Mouse (Mus musculus) liver, embryonic 14.5 days (tissue): Measurements from ENCODE around the gene Olfr1447. TPM values are rescaled to one million over a fixed set of nuclear protein-coding genes. Genes with fewer than 3 reads are reported as not detected.

Source experiments
- ATAC-seq: fragments of 200-750 bp; cut with Nextera tagmentation; 2 replicates; pipeline ENCODE4 v1.8.0; 2017; ENCODE audit warnings: moderate number of reproducible peaks, mild to moderate bottlenecking, moderate library complexity; ENCODE audit not compliant: insufficient read depth
- DNase-seq, 3 experiments: peaks; one replicate each; pipeline ENCODE4 v3.0.0-alpha.2; 2012 to 2013; ENCODE audit warnings: low read depth in 3 of 3, low spot score in 3 of 3
- H3K27ac ChIP-seq: fragments of 300-500 bp; sonication (generic); 2 replicates; pipeline ENCODE4 v1.5.1; 2014; ENCODE audit warnings: moderate library complexity, mild to moderate bottlenecking, control low read depth, inconsistent platforms
- H3K27me3 ChIP-seq: fragments of 300-500 bp; sonication (generic); 2 replicates; pipeline ENCODE4 v1.6.1; 2014; ENCODE audit warnings: mild to moderate bottlenecking, low read length, moderate library complexity; ENCODE audit not compliant: control insufficient read depth, insufficient read depth
- H3K36me3 ChIP-seq: fragments of 300-500 bp; sonication (generic); replicated peaks from 2 replicates; pipeline ENCODE4 v1.6.1; 2014; ENCODE audit warnings: low read depth; ENCODE audit not compliant: control insufficient read depth, insufficient read depth
- H3K4me1 ChIP-seq, 2 experiments: fragments of 200-500 bp in 1 of 2; fragments of 300-500 bp in 1 of 2; sonication (generic) in 1 of 2; replicated peaks; 2 replicates each; pipeline ENCODE4 v1.6.1; 2012 to 2014; ENCODE audit warnings: antibody characterized with exemption in 1 of 2, inconsistent platforms in 1 of 2, low read length in 1 of 2; ENCODE audit not compliant: control insufficient read depth in 2 of 2, insufficient read depth in 2 of 2
- H3K4me2 ChIP-seq: fragments of 300-500 bp; sonication (generic); 2 replicates; pipeline ENCODE4 v1.6.1; 2014; ENCODE audit warnings: low read depth, mild to moderate bottlenecking, control low read depth, moderate library complexity
- H3K4me3 ChIP-seq, 2 experiments: fragments of 200-500 bp in 1 of 2; fragments of 300-500 bp in 1 of 2; sonication (generic) in 1 of 2; 2 replicates each; pipeline ENCODE4 v1.5.1; 2012 to 2014; ENCODE audit warnings: low read depth in 2 of 2, low read length in 2 of 2, mild to moderate bottlenecking in 2 of 2, control low read depth in 1 of 2, inconsistent platforms in 1 of 2, moderate library complexity in 1 of 2; ENCODE audit not compliant: insufficient read depth in 1 of 2
- H3K9ac ChIP-seq: fragments of 300-500 bp; sonication (generic); replicated peaks from 2 replicates; pipeline ENCODE4 v1.6.1; 2014; ENCODE audit warnings: mild to moderate bottlenecking, control low read depth, moderate library complexity
- H3K9me3 ChIP-seq: fragments of 300-500 bp; sonication (generic); 2 replicates; pipeline ENCODE4 v1.6.1; 2016; ENCODE audit warnings: low read length, mixed read lengths; ENCODE audit not compliant: control insufficient read depth
- CTCF ChIP-seq: IDR thresholded peaks from 2 replicates; pipeline ENCODE4 v1.5.1; 2016; ENCODE audit warnings: antibody characterized with exemption, low read depth, control low read depth
- EP300 ChIP-seq: IDR thresholded peaks from 2 replicates; pipeline ENCODE4 v1.6.1; 2016; ENCODE audit warnings: antibody characterized with exemption, low read depth
- WGBS: fragments of 180-500 bp; shearing (Covaris S2); extraction: QIAGEN DNeasy Blood & Tissue Kit; methylation state at CpG from one replicate; pipeline ENCODE4 v1.1.7; 2014; ENCODE audit not compliant: insufficient replicate concordance; 5-methylcytosine and 5-hydroxymethylcytosine counted together
- polyA plus RNA-seq, 2 experiments: library from polyadenylated mRNA; depleted of rRNA in 1 of 2; stranded (reverse) in 1 of 2; unstranded in 1 of 2; fragments of >200 nt; fragmentation: Nextera tagmentation in 1 of 2; extraction: Ambion mirVana in 1 of 2; gene quantifications; 2 replicates each; pipeline versions ENCODE4 v1.2.1 to v1.2.3; 2012 to 2014

Gene Olfr1447
- polyA plus RNA-seq (2012; rRNA removed) = not detected in 2 replicates
- not detected in 2 replicates for polyA plus RNA-seq (2014; fragmentation: Nextera tagmentation; extraction: Ambion mirVana)

DNA sequence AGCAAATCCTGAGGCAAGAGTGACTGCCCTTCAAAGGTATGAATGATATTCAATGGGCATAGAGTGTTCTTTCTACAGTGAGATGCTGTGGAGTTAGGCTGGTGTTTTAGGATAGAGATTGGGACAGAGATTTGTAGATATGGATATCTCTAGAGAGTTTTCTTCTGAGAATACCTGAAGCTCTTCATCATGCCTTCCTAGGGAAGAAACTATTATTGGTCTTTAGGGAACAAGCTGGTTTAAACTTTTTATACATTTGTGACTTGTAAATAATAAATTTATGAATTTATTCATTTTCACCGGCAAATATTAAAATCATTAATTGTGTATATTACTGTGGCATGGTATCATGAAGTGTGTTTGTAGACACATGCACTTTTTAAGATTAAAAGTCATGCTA is at the start of gene Olfr1447:
TSS of gene Olfr1447 (minus strand) at position 101 of the 400 bp plus-strand sequence.
- WGBS = 77% methylated on average over 1 of the region's 1 CpGs
- no peak for ATAC-seq

GRCm38 (mm10) chr19:12949958-12950357 is 46.4 kb upstream of the Olfr1447 start, which contains the start of gene Olfr1450:
Olfr1450 (plus strand) TSS chr19:12950258.
- no peak for DNase-seq
- no peak for ATAC-seq
- Histone ChIP-seq H3K4me2 (no peak within 1 kb of the TSS), H3K36me3 (no peaks in the 10 kb centered on the region), H3K9ac (no peak within 1 kb of the TSS), H3K4me3 (no peak within 1 kb of the TSS), H3K9me3 (no peaks in the 10 kb centered on the region), H3K27me3 (no peaks in the 10 kb centered on the region), H3K4me1 (no peaks in the 10 kb centered on the region), H3K27ac (no peak within 1 kb of the TSS)
- WGBS = 64% methylated on average over 1 of the region's 1 CpGs
- TF ChIP-seq CTCF (no peak), EP300 (no peak)

More for the DNA sequence above, at the start of gene Olfr1447:
- no peak for DNase-seq
- Histone ChIP-seq H3K27ac (no peak within 1 kb of the TSS), H3K4me3 (no peak within 1 kb of the TSS), H3K4me1 (no peaks in the 10 kb centered on the region), H3K9me3 (no peaks in the 10 kb centered on the region), H3K9ac (no peak within 1 kb of the TSS), H3K27me3 (no peaks in the 10 kb centered on the region), H3K36me3 (no peaks in the 10 kb centered on the region), H3K4me2 (no peak within 1 kb of the TSS)
- TF ChIP-seq EP300 (no peak), CTCF (no peak)

GRCm38 (mm10) chr19:12930540-12930939 is 27.0 kb upstream of the Olfr1447 start, which contains the start of gene Olfr1449:
Olfr1449 (plus strand) TSS chr19:12930840.
- no peak for ATAC-seq

DNA sequence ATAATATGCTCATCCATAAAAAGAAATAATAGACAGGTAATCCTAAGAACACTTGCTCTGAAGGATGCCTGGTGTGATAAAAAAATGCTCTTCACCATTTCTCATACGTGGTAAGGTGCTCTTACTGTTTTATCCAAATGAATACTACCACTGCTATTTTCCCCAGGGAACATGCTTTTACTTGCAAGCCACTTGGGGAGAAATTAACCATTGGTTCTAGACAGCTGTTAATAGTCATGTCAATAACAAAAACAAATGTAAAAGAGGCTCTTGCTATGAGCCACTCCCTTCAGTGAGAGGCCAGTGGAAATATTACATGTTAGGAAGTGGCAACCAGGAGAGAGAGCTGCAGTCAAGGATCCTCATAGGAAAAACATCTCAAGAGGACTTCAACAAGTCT is 20.8 kb upstream of the Olfr1447 start, which contains the start of gene Olfr1448:
TSS of gene Olfr1448 (minus strand) at position 101 of the 400 bp plus-strand sequence.
- Histone ChIP-seq H3K4me1 (no peaks in the 10 kb centered on the region), H3K4me3 (no peak within 1 kb of the TSS), H3K9ac (no peak within 1 kb of the TSS), H3K36me3 (no peaks in the 10 kb centered on the region), H3K9me3 (no peaks in the 10 kb centered on the region), H3K4me2 (no peak within 1 kb of the TSS), H3K27me3 (no peaks in the 10 kb centered on the region), H3K27ac (no peak within 1 kb of the TSS)
- 42% methylated on average over 1 of the region's 1 CpGs for WGBS
- TF ChIP-seq EP300 (no peak), CTCF (no peak)
- no peak for DNase-seq
- ATAC-seq = no peak

More at GRCm38 (mm10) chr19:12930540-12930939, 27.0 kb upstream of the Olfr1447 start, which contains the start of gene Olfr1449:
- TF ChIP-seq EP300 (no peak), CTCF (no peak)
- Histone ChIP-seq H3K4me3 (no peak within 1 kb of the TSS), H3K4me2 (no peak within 1 kb of the TSS), H3K27me3 (no peaks in the 10 kb centered on the region), H3K27ac (no peak within 1 kb of the TSS), H3K4me1 (no peaks in the 10 kb centered on the region), H3K36me3 (no peaks in the 10 kb centered on the region), H3K9ac (no peak within 1 kb of the TSS), H3K9me3 (no peaks in the 10 kb centered on the region)
- no peak for DNase-seq

DNA sequence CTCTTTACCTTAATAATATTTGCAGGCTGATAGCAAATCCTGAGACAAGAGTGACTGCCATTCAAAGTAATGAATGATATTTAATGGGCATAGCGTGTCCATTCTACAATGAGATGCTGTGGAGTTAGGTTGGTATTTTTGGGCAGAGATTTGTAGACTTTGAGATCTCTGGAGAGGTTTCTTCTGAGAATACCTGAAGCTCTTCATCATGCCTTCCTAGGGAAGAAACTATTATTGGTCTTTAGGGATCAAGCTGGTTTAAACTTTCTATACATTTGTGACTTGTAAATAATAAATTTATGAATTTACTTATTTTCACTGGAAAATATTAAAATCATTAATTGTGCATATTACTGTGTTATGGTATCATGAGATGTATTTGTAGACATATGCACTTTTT is 10.1 kb downstream of the Olfr1447 start, which contains the start of gene Olfr1446:
TSS of gene Olfr1446 (minus strand) at position 101 of the 400 bp plus-strand sequence.
- no peak for ATAC-seq
- no peak for DNase-seq
- TF ChIP-seq EP300 = no peak
- TF ChIP-seq CTCF = no peak
- H3K9me3 ChIP-seq = no peaks in the 10 kb centered on the region
- WGBS = 48% methylated on average over 1 of the region's 1 CpGs
- no peak within 1 kb of the TSS for H3K9ac ChIP-seq
- no peaks in the 10 kb centered on the region for H3K36me3 ChIP-seq
- no peak within 1 kb of the TSS for H3K4me2 ChIP-seq
- no peak within 1 kb of the TSS for H3K27ac ChIP-seq
- no peaks in the 10 kb centered on the region for H3K4me1 ChIP-seq
- no peaks in the 10 kb centered on the region for H3K27me3 ChIP-seq
- no peak within 1 kb of the TSS for H3K4me3 ChIP-seq
